Mouse (Mus musculus): ENCODE data around the gene Ankrd54. TPM values are rescaled to one million over a fixed set of nuclear protein-coding genes. Genes with fewer than 3 reads are reported as not detected.
"Not testable (repeated sequence)": the region's sequence is repeated elsewhere in the genome, so short reads cannot be mapped to it uniquely, and the experiment has no call there.

Ankrd54 gene
- total and polyA plus RNA-seq, 3 experiments: 20.1 to 101 (median 27.2) TPM

DNA sequence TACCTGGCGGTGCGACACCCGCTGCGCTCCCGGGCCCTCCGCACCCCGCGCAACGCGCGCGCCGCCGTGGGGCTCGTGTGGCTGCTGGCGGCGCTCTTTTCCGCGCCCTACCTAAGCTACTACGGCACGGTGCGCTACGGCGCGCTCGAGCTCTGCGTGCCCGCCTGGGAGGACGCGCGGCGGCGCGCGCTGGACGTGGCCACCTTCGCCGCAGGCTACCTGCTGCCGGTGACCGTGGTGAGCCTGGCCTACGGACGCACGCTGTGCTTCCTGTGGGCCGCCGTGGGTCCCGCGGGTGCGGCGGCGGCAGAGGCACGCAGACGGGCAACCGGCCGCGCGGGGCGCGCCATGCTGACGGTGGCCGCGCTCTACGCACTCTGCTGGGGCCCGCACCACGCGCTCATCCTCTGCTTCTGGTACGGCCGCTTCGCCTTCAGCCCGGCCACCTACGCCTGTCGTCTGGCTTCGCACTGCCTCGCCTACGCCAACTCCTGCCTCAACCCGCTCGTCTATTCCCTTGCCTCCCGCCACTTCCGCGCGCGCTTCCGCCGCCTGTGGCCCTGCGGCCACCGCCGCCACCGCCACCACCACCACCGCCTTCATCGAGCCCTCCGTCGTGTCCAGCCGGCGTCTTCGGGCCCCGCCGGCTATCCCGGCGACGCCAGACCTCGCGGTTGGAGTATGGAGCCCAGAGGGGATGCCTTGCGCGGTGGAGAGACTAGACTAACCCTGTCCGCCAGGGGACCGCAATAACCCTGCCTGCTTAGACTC is 19.8 kb downstream of the Ankrd54 start:
- peak; percentile 31 for DNase-seq

DNA sequence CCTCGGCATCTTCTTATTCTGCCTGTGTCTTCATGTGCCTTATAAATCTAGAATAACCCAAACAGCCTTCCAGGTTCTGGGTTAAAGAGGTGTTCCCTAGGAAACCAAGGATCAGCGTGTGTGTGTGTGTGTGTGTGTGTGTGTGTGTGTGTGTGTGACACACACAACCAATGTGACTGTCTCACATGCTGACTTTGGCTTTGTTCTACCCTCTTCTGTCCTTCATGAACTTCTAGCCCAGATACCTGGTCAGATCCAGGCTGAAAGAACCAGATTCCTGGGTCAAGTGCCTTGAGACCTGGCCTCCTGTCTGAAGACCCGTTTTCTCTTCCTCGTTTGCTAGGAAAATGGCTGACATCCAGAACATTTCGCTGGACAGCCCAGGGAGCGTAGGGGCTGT is 21.1 kb downstream of the Ankrd54 start, which contains the start of gene Galr3:
Gene Galr3, plus strand, starts transcription at position 301 of the 400 bp plus-strand sequence.
- DNase-seq: no peak

DNA sequence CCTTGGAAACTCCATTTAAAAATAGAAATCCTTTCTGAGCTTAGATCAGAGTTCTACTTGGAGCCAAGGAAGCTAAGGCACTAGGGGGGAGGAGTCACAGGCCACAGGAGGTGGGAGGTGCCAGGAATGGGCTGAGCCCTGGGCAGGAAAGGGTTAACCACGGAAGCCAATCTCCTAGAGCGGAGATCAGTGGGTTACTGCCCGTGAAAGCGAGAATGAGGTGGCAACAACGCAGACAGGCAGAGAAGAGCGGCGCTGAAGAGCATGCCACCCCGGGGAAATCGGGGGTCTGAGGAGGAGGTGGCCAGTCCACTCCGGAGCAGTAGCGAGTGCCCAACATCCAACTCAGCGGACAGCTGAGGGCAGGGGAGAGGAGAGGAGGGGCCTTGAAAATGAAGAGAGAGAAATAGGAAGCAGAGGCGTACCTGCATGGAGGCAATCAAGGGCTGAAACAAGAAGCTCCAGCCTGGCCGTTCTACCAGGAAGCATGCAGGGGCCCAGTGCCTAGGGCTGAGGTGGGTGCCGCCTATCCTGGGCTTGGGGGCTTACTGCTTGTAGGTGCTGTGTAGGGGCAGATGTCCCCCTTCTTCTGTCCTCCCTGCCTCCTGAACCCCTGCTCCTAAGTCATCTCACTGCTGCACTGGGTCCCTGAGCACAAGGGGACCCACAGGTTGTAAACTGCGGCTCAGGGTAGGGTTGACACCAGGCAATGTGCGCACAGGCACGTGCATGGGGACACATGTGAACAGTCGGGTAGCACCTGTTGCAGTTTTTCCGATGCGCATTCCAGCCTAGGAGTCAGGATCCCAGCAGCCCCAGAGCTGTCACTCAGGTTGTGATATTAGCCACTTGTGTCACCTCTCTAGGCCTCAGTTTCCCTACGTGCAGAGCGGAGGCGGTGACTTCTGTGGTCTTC is 21.9 kb downstream of the Ankrd54 start:
- no peak for DNase-seq

DNA sequence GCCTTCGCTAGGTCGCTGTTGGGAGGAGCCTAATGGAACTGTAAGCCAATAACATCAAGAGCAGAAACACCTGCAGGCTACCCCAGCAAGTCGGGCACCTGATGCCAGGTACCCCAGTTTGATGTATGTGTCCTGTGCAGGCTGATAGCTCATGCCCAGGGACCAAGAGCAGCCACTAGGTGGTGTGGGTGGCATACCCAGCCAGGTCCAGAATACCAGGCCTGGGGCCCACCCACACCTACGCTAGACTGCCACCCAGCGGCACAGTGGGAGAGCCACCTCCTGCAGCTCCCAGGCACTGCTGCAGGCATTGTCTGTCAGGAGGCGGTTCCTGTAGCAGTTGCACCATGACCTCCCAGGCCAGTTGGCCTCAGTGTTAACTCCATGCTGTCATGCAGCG is 23.8 kb downstream of the Ankrd54 start:
- peak; percentile 91 for DNase-seq

DNA sequence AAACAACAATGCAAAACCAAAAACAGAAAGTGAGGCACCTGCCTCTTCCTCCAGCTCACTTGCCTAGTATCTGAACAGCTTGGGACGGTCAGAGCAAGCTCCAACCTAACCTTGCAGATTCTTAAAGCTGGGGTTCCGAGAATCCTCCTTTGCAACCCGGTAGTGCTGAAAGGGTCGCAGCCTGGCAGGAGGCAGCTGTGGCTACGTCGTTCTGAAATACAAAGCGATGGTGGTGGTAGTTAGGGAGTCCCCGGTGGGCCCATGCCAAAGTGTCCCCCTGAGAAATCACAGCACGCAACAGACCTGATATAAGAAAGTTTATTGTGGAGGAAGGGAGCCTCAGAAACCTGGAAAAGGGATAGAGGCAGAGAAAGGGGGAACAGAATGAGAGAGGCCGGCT is 24.4 kb downstream of the Ankrd54 start:
- DNase-seq: no peak

DNA sequence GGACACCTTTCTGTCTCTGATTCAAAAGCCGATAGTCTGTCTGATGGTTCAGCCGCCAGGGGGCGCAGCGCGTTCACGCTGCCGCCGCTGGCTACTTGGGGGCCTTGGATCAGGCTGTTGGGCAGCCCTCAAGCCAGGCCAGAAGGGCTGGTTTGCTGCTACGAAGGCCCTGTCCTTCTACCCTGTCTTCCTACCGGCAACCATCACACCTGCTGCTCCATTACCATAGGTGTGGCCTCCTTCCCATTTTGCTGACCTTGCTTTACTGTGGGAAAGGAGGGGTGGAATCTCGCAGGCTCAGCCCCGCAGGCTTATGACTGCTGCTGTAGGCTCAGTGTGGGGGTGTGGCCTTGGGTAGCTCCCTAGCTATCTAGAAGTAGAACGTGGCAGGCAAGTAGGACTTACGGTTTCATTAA is 24.8 kb downstream of the Ankrd54 start:
- peak; percentile 78 for DNase-seq

DNA sequence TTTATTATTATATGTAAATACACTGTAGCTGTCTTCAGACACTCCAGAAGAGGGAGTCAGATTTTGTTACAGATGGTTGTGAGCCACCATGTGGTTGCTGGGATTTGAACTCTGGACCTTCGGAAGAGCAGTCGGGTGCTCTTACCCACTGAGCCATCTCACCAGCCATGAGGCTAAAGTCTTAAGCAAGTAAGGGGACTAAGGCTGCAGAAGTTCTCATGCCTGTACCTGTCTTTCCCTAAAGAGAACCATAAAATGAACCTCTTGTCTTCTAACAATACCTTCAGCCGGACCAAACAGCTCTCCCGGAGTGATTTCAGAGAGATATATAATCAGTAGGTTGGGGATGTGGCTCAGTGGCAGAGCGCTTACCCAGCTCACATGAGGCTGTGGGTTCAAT is 30.8 kb downstream of the Ankrd54 start:
- DNase-seq: not testable (repeated sequence)

DNA sequence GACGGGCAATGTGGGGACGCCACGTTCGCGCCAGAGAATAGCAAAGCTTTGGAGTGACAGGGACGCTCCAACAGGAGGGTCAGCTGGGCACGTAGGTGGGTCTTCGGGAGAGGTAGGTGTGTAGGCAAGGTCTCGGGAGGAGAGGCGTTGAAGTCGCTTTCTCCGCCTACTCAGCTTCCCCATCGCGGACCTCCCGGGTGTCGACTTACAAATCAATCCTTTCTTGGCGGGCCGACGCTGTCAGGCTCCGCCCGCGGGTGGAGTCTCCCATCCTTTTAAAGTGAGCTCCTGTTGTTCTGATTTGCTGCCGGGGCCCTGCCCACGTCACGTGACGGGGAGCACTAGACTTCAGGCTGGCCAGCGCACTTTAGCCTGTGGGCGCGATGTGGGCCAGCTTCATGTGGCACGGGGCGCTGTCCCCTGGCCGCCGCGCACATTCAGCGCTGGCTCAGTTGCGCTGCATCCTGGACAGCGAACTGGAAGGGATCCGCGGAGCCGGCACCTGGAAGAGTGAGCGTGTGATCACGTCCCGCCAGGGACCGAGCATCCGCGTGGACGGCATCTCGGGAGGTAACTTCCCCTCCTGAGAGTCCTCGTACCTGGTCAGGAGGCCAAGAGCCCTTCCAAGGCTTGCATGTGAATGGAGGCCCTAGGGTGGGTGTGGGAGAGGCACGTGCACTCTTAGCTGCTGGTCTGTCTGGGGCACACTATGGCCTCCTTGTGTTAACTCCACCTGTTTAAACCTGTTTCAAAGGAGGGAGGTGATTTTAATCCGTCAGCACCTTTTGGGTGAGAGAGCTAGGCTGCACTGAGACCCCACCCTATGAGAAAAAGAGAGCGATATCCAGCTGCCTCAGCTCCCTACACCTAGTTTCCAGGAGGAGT is 31.9 kb downstream of the Ankrd54 start:
- DNase-seq: peak; percentile 96

DNA sequence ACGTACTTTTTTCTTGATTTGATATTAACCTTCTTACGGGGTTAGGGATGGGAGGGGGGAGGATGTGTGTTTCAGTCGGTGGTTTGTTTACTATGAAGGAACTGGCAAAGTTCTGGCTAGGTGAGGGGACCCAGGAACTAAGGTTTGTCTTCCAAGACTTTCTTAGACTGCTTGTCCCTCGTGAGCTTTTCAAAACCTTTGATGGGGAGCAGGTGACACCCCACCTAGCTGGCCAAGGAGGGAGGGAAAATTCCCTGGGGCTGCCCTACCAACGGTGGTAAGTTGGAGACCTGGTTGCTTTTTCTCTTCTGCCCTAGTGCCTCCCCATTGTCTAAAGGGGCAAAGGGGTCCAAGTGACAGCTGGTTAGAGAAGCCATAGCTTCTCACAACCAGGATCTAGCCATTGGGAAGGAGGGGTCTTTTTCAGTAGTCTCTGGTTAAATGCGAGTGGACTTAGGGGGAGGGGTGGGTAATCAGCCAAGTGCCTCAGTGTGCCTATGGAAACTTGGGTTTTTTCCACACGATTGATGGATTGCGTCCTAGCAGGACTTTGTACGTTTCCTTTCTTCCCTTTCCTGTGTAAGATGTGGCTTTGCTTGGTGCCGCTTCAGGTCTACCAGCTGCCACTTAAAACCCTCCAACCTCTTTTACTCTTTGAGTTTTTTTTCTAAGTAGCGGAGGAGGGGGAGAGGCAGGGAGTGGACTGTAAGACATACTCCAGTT is 33.0 kb downstream of the Ankrd54 start:
- peak; percentile 44 for DNase-seq

DNA sequence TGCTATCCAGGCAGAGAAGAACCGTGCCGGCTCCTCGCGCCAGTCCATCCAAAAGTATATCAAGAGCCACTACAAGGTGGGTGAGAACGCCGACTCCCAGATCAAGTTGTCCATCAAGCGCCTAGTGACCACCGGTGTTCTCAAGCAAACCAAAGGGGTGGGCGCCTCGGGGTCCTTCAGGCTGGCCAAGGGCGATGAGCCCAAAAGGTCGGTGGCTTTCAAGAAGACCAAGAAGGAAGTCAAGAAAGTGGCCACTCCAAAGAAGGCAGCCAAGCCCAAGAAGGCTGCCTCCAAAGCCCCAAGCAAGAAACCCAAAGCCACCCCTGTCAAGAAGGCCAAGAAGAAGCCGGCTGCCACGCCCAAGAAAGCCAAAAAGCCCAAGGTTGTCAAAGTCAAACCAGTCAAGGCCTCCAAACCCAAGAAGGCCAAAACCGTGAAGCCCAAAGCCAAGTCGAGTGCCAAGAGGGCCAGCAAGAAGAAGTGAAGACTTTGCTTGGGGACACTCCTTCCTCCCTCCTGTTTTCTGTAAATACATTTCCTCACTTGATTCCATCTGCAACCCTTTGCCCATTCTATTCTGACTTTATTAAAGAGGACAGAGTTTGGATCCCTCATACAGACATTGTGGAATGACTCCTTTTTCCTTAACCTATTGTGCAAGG is 33.7 kb downstream of the Ankrd54 start:
- peak; percentile 47 for DNase-seq

DNA sequence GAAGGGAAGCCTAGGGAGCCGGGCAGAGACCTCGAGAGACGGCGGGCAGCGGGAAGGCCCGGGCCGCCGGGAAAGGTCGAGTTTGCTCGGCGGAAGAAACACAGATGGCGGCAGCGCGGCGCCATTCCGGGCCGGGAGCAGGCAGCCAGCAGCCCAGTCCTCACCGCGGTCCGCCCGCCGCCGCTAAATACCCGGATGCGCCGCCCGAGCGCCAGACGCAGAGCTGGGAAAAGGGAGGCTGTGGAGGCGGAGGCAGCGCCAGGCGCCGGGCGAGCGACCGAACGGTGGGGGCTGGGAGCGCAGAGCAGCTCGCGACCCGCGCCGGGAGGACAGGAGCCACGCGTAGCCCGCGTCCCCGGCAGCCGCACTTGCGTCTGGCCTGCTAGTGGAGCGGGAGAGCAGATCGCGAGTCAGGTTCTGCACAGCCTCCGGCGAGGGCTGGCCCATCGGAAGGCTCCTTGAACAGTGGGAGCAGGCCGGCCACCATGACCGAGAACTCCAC is 34.4 kb downstream of the Ankrd54 start, which contains the start of gene H1f0:
Gene H1f0, plus strand, starts transcription at position 214 of the 502 bp plus-strand sequence.
- DNase-seq: peak; percentile 97

DNA sequence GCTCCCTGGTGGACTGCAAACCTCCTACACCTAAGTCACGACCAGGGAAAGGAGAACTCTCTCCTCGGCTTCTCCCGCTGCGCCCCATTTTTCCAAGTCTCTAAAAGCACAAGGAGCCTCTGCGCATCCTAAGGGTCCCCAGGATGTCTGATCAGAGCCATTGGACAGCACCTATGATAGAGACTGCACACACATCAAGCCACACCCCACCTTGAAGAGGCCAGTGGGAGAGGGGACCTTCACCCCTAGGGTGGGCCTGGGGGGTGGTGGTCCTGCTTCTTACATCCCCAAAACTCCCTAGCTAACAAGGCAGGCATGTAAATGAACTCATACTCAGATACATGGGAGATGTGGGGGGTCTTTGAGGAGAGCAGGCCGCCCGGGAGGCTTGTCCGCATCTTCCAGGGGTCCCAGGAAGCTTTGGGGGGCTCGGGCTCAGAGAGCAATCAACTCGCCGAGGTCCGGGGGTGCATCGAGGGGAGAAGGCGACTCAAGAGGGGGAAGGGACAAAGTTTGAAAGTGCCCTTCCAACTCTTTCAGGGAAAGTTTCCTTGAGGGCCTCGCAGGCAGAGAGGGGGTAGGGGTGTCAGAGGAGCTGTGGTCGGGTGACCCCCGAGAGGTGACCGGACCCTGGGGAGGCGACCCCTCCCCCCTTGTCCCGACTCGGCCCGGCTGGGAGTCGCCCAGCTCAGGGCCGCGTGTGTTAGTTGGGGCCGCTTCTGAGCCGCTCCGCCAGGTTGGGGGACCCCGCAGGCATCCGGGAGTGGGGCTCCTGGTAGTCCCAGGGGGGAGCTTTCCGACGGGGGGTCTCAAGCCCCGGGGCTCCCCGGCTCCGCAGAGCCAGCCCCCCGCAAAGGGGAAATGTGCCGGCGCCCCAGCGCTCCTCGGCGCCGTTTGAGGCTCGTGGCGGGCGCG is 35.1 kb downstream of the Ankrd54 start:
- DNase-seq: peak; percentile 64

DNA sequence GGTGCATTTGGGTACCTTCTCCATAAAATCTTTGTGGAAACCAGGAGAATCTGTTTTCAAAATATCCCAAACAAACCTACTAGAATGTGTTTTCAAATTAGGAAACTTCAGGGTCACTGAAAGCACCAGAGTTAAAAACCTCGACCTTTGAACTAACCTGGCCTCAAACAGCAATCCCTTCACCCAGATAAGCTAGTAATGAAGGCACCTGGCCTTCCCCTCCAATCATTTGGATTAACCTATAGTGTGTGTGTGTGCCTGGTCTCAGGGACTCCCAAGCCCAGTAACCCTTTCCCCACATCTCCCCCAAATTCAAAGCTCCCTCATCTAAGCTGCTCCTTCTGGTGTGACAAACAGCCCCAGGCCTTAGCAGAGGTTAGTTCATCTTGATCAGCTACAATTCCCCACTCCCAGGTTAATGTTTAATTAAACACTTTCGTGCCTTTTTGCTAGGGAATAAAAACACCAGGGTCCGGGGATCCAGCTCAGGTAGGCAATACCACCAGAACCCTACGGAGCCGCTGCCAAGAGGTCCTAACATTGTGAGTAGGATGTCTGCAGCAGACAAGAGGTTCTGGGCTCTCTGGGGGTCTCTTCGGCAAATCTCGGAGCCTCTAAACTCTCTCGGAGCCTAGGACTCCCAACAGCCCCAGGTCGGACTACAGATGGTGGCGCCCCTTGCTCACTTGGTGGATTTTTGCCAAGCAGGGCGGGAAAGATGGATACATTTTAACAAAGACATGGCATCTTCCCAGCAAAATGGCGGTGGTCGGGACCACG is 36.0 kb downstream of the Ankrd54 start:
- no peak for DNase-seq

DNA sequence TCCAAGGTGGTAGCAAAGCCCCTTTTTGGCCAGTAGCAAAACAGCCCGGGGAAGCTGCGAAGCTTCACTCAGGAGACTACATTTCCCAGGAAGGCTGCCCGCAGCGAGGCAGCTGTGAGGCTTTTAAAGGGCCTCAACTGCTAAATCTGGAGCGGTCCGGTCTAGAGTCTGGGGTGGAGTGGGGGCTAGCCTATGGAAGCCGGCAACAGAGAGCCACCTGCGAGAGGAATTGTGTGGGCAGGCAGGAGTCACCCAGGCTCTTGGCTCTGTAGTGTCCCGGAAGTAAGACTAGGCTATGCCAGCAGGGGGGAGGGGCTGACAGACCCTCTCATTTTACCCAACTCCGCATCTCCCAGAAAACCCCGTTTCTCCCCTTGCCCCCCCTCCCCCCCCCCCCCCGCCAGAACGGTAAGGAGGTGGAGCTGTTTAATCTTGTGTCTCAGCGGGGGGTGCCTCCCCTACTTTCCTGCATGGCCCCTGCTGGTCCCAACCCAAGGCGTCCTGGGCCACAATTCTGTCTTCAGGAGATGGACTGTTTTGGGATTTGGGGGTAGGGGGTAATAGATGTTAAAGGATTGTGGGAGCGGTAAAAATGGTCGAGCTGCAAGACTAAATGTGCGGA is 36.9 kb downstream of the Ankrd54 start:
- DNase-seq: no peak

DNA sequence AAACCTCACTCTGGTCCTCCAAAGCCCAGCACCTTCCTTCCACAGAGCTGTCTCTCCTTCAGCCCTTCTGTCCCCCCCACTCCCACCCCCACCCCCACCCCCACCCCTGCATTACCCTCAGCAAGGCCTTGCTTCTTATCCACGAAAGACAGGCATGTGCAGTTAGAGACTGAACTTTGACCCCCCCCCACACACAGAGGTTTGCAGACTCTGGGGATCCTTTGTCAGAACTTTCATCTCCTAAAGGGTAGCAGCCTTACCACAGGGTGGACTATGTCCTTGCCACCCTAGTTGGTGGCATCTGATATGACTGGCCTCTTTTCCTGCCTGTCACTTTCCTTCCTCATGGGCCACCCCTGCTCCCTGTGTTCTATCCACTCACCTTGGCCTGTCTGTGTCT is 39.3 kb downstream of the Ankrd54 start:
- no peak for DNase-seq

DNA sequence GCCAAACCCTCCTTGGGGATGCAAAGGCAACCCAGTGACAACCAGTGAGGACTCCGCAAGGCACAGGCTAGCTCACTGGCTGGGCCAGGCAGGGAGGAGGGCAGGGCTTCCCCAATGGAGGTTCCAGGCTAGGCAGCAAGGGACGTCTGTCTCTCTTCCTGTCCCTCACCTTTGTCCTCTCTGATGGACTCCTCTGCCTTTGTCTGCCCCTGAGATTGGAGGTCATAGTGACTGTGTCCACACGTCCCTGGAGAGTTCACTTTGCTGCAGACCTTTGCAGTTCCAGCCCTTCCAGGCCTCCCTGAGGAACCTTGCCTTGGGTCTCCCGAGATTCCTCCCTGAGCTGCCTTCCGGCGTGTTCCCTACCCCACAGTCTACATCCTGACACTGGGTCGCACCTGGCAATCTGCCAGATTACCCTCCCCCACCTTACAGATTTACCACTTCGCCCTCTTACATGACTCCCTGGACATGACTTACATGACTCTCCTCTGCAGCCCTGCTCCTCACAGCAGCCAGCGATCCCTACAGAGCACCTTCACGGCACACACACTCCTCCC is 39.9 kb downstream of the Ankrd54 start:
- no peak for DNase-seq

DNA sequence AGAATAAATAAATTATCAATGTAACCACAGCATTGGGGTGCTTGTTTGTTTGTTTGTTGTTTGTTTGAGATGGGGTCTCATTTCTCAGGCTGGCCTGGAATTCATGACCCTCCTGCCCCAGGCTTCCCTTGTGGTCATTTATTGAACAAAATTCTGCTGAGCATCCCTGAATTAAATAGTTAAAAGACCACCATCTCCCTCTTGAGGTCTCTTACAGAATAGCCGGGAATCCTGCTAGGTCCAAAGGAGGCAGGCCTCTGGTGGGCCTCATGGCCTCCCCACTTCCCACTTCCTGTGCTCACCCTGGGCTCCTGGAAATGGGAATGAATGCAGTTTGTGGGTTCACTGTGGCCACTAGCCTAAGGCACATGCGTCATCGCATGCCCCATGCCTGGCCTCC is 43.8 kb downstream of the Ankrd54 start:
- no peak for DNase-seq

DNA sequence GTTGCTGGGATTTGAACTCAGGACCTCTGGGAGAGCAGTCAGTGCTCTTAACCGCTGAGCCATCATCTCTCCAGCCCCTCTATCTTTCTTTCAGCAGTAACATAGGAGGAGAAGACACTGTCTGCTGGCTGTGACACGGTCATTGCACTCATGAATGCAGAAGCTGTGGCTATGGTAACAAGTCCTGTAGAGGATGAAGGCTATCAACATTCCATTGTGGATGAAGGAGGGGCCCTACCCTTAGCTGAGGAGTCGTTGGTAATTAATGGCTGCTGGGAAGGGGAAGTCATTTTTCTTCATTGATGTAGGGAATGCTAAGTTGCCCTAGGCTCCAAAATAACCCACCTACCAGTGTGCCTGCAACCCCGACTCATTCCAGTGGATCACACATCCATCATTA is 44.5 kb downstream of the Ankrd54 start:
- no peak for DNase-seq

Data from adrenal gland, adult 2 months (tissue).